Mouse (Mus musculus): ENCODE measurements around the gene Cd164l2.

Gene Cd164l2

GRCm38 (mm10) chr4:133220656-133221055, 8.7 kb downstream of the Cd164l2 start:
- DNase-seq (ENCODE audit: low read depth), result no peak

GRCm38 (mm10) chr4:133221701-133222100, 9.8 kb downstream of the Cd164l2 start:
- DNase-seq (ENCODE audit: low read depth), result no peak

- no peak for DNase-seq (ENCODE audit: low read depth)
Observed at GRCm38 (mm10) chr4:133223875-133224274, 11.9 kb downstream of the Cd164l2 start.

- DNase-seq (ENCODE audit: low read depth), result no peak
Observed at GRCm38 (mm10) chr4:133226073-133226472, 14.1 kb downstream of the Cd164l2 start.

- peak; percentile 34 for DNase-seq (ENCODE audit: low read depth)
Observed at GRCm38 (mm10) chr4:133227636-133228035, 15.7 kb downstream of the Cd164l2 start.

GRCm38 (mm10) chr4:133229582-133229981, 17.7 kb downstream of the Cd164l2 start:
- DNase-seq (ENCODE audit: low read depth), result no peak

GRCm38 (mm10) chr4:133233285-133233976, 21.5 kb downstream of the Cd164l2 start:
- peak; percentile 74 for DNase-seq (ENCODE audit: low read depth)

GRCm38 (mm10) chr4:133234771-133235170, 22.8 kb downstream of the Cd164l2 start:
- DNase-seq (ENCODE audit: low read depth), result no peak

GRCm38 (mm10) chr4:133235415-133235814, 23.5 kb downstream of the Cd164l2 start:
- DNase-seq (ENCODE audit: low read depth), result peak; percentile 54

GRCm38 (mm10) chr4:133237911-133238310, 26.0 kb downstream of the Cd164l2 start:
- DNase-seq (ENCODE audit: low read depth), result peak; percentile 91

GRCm38 (mm10) chr4:133240490-133240921, 28.6 kb downstream of the Cd164l2 start, which contains the start of gene Map3k6:
Map3k6 (plus strand) TSS chr4:133240818.
- peak; percentile 90 for DNase-seq (ENCODE audit: low read depth)

GRCm38 (mm10) chr4:133240934-133241908, 29.3 kb downstream of the Cd164l2 start:
- peak; percentile 93 for DNase-seq (ENCODE audit: low read depth)

GRCm38 (mm10) chr4:133241910-133242309, 30.0 kb downstream of the Cd164l2 start:
- DNase-seq (ENCODE audit: low read depth), result peak; percentile 43

- no peak for DNase-seq (ENCODE audit: low read depth)
Observed at GRCm38 (mm10) chr4:133242710-133243109, 30.8 kb downstream of the Cd164l2 start.

GRCm38 (mm10) chr4:133243538-133243937, 31.6 kb downstream of the Cd164l2 start:
- no peak for DNase-seq (ENCODE audit: low read depth)

GRCm38 (mm10) chr4:133244289-133244688, 32.4 kb downstream of the Cd164l2 start:
- DNase-seq (ENCODE audit: low read depth), result peak; percentile 91

GRCm38 (mm10) chr4:133247072-133247471, 35.1 kb downstream of the Cd164l2 start:
- no peak for DNase-seq (ENCODE audit: low read depth)

- peak; percentile 52 for DNase-seq (ENCODE audit: low read depth)
Observed at GRCm38 (mm10) chr4:133247806-133248449, 36.0 kb downstream of the Cd164l2 start.

- DNase-seq (ENCODE audit: low read depth), result peak; percentile 46
Observed at GRCm38 (mm10) chr4:133250609-133251008, 38.7 kb downstream of the Cd164l2 start.

- no peak for DNase-seq (ENCODE audit: low read depth)
Observed at GRCm38 (mm10) chr4:133251214-133251613, 39.3 kb downstream of the Cd164l2 start.

- no peak for DNase-seq (ENCODE audit: low read depth)
Observed at GRCm38 (mm10) chr4:133252089-133252488, 40.2 kb downstream of the Cd164l2 start.

- no peak for DNase-seq (ENCODE audit: low read depth)
Observed at GRCm38 (mm10) chr4:133253412-133253811, 41.5 kb downstream of the Cd164l2 start.
